Mouse (Mus musculus): ENCODE measurements at regions not wholly inside any gene's neighbourhood (a gene's known extent, or its start where the extent isn't known, plus 50 kb on each side); places are given as distances from the start of the nearest gene placed in this dataset.

DNA sequence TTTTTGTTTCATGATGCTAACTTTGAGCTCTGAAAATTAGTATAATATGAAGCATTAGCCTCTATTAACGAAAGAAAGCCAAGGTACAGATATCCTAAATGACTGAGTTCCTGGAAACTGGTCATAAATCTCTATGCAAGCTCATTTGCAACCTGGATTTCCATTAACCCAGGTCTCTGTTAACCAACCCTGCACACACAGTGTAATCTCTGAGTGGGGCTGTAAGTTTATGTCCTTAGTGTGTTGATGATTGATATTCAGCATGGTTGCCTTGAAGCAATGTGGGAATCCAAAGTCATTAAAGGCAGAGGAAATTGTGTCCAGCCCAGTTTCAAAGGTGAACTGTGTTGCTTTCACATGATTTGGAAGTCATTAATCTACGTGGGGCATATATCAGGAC lies 225.9 kb upstream of the Lcorl start:
- Histone ChIP-seq H3K27me3 (replicated peaks) (no peaks in the 10 kb centered on the region), H3K4me1 (no peaks in the 10 kb centered on the region)
- 77% methylated on average over 2 of the region's 2 CpGs for WGBS

DNA sequence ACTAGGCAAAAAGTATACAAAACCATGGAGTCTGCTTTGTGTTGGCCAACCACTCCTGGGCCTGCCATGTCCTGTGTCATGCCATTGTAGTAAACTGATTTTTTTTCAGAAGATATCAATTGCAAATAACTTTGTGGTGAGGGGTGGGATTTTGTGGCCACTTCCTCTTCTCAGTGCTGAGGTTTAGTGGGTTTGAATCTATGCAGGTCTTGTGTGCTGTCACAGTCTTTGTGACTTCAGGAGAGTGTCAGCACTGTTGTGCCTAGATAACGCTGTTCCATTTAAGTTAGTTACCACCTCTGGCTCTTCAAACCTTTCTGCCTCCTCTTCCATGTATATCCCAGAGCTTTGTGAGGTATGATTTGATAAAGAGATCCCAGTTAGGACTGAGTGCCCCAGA lies 216.3 kb upstream of the Lcorl start:
- Histone ChIP-seq H3K9me3 (replicated peaks) (no peaks in the 10 kb centered on the region), H3K4me3 (replicated peaks) (no peak overlapping the region), H3K4me2 (no peak overlapping the region), H3K9ac (replicated peaks) (no peak overlapping the region), H3K36me3 (no peaks in the 10 kb centered on the region), H3K27me3 (replicated peaks) (no peaks in the 10 kb centered on the region), H3K4me1 (no peaks in the 10 kb centered on the region), H3K27ac (replicated peaks) (no peak overlapping the region)
- no peak for ATAC-seq (ENCODE audit: low FRiP score)
- WGBS, result 94% methylated on average over 1 of the region's 1 CpGs

More for the DNA sequence above, 225.9 kb upstream of the Lcorl start:
- ATAC-seq (ENCODE audit: low FRiP score), result no peak
- Histone ChIP-seq H3K27ac (replicated peaks) (no peak overlapping the region), H3K4me3 (replicated peaks) (no peak overlapping the region), H3K36me3 (no peaks in the 10 kb centered on the region), H3K9me3 (replicated peaks) (no peaks in the 10 kb centered on the region), H3K4me2 (no peak overlapping the region), H3K9ac (replicated peaks) (no peak overlapping the region)

DNA sequence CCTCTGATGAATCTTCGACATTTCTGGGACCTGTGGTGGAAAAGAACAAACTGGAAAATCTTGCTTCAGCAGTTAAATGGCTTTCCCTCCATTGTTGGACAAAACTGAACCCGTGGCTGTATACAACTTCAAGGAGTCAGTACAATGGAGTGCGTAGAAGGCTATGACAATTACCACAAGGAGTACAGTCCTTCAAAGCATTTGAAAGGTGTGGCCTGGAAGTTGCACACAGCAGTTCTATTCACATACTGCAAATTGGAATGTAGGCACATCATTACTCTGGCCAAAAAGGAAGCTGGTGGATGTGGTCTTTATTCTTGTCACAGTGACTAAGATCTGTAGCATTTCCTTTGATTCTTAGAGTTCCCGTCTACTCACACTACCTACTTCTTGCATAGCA lies 215.7 kb upstream of the Lcorl start:
- Histone ChIP-seq H3K4me2 (no peak overlapping the region), H3K9me3 (replicated peaks) (no peaks in the 10 kb centered on the region), H3K27me3 (replicated peaks) (no peaks in the 10 kb centered on the region), H3K9ac (replicated peaks) (no peak overlapping the region), H3K27ac (replicated peaks) (no peak overlapping the region), H3K36me3 (no peaks in the 10 kb centered on the region), H3K4me3 (replicated peaks) (no peak overlapping the region), H3K4me1 (no peaks in the 10 kb centered on the region)
- no peak for ATAC-seq (ENCODE audit: low FRiP score)
- whole genome bisulfite sequencing, result 66% methylated on average over 4 of the region's 4 CpGs

DNA sequence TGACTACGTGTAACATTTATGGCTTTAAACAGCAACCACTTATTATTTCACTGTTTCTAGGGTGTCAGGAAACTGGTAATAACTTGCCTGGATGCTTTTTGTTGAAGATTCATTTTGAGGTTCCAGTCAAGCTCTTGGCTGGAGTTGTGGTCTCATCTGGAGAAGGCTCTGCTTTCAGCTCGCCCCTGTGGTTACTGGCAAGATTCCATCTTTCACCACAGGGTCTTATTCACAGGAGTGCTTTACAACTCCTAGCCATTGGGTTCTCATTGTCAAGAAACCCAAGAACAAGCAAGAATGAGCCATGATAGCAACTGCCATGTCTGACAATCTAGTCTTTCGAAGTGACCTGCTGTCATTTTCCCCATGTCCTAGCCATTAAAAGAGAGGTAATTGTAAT lies 202.5 kb upstream of the Lcorl start:
- no peak overlapping the region for H3K4me2 ChIP-seq
- H3K27me3 ChIP-seq (replicated peaks), result no peaks in the 10 kb centered on the region
- 79% methylated on average over 3 of the region's 3 CpGs for WGBS
- no peak overlapping the region for H3K9ac ChIP-seq (replicated peaks)
- H3K4me1 ChIP-seq, result no peaks in the 10 kb centered on the region
- no peaks in the 10 kb centered on the region for H3K36me3 ChIP-seq
- H3K4me3 ChIP-seq (replicated peaks), result no peak overlapping the region
- no peaks in the 10 kb centered on the region for H3K9me3 ChIP-seq (replicated peaks)
- ATAC-seq (ENCODE audit: low FRiP score), result no peak
- H3K27ac ChIP-seq (replicated peaks), result no peak overlapping the region

DNA sequence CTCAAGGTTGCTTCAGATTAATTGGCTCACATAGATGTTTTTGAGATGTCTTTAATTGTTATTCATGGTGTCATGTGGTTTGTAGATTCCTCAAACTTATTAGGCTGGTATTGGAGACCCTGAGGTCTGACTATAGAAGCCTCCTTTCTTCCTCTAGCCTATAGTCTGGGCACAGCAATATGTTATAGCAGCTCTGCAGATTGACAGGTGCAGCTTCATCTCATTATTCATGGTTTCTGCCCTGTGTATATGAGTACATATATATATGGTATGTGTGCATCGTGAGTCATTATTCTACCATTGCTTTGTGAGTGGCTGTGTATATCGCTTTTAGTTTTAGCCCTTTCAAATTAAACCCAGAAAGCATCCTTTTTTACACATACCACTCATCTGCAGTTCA lies 197.4 kb upstream of the Lcorl start:
- ATAC-seq (ENCODE audit: low FRiP score), result no peak
- WGBS, result 100% methylated on average over 2 of the region's 2 CpGs
- Histone ChIP-seq H3K4me2 (no peak overlapping the region), H3K27ac (replicated peaks) (no peak overlapping the region), H3K36me3 (no peaks in the 10 kb centered on the region), H3K4me3 (replicated peaks) (no peak overlapping the region), H3K27me3 (replicated peaks) (no peaks in the 10 kb centered on the region), H3K4me1 (peaks cover 5% of the 10 kb centered on the region; the same call in 1 of the 2 replicates), H3K9me3 (replicated peaks) (no peaks in the 10 kb centered on the region), H3K9ac (replicated peaks) (no peak overlapping the region)

DNA sequence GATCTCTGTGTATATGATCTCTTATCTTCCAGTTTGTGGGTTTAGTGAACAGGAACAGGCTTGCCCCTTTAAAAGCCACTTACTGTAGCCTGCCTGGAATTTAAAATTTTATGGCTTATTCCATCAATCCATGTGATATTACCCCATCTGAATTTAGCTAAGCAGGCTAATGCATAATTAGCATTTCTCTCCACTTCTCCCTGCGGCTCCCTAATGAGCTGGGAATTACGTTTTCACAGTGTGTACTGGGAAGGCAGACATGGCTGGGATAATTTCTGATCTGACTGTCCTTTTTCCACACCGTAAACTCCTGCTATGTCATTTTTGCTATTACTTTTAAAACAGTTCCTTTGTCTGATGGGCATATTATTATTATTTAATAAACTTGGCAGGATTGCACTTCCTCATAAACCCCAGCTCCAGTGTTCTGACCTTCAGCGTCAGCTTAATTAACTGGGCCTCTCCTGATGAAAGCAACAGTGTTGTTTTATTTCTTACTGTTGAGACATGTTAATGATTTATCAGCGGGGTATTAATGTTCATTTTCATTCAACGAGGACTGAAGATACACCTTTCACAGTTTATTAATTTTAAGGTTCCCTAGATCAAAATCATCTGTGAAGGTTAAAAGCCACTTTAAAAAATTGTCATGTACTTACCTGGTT lies 185.4 kb upstream of the Lcorl start:
- Histone ChIP-seq H3K9ac (replicated peaks) (no peak overlapping the region), H3K27ac (replicated peaks) (peak overlapping the region; percentile 28), H3K4me2 (no peak overlapping the region), H3K4me1 (peaks cover 9% of the 10 kb centered on the region), H3K36me3 (no peaks in the 10 kb centered on the region), H3K9me3 (replicated peaks) (no peaks in the 10 kb centered on the region), H3K27me3 (replicated peaks) (no peaks in the 10 kb centered on the region), H3K4me3 (replicated peaks) (no peak overlapping the region)
- ATAC-seq (ENCODE audit: low FRiP score), result peak; percentile 83
- WGBS, result 28% methylated on average over 6 of the region's 6 CpGs

DNA sequence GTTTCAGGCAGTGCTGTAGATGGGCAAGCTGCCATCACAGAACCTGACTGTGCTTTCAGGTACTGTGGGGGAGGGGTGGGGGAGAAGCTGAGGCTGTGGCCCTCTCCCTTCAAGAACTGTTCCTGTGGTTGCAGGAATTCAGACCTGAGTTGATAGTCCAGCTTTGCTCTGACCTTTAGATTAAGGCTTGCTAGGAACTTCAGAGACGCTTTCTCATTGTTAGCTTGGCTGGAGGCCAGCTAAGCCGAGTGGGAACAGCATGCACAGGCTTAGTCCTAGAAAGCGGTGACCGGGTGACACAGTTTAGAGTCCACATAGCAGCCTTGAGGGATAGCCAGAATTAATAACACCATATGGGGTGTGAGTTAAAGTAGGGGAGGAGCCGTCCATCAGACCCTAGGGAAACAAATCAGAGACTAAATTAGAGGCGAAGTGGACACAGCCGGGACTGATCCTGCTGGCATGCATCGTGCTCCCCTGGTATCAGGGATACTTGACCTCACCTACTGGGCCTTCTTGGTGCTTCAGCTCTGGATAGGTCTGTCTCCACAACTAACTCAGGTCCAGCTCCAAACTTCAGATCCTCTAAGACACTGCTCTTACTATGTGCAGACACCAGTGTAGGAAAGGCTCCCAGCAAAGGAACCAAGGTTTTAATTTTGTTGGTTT lies 175.7 kb upstream of the Lcorl start:
- no peak overlapping the region for H3K4me3 ChIP-seq (replicated peaks)
- no peak; the same call in 1 of the 2 replicates for ATAC-seq (ENCODE audit: low FRiP score)
- H3K9ac ChIP-seq (replicated peaks), result no peak overlapping the region
- H3K4me1 ChIP-seq, result peaks cover 7% of the 10 kb centered on the region; the same call in 1 of the 2 replicates
- no peaks in the 10 kb centered on the region for H3K36me3 ChIP-seq
- no peak overlapping the region for H3K4me2 ChIP-seq
- H3K27me3 ChIP-seq (replicated peaks), result no peaks in the 10 kb centered on the region
- H3K9me3 ChIP-seq (replicated peaks), result no peaks in the 10 kb centered on the region
- 43% methylated on average over 8 of the region's 8 CpGs for WGBS
- no peak overlapping the region for H3K27ac ChIP-seq (replicated peaks)

DNA sequence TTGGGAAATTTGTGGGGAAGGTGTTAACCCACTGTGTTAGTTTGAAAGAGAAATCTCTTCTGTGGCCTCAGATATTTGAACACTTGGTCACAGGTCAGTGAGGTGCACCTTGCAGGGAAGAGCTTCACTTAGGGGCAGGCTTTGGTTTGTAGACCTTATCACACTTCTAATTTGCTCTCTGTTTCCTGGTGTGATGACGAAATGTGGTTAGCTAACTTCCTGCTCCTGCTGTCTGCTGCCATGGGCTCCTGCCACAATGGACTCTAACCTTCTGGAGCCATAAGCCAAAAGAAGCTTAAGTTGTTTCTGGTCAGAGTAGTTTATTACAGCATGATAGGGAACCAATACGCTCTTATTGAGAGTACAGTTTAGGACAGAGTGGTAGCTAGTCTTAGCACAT lies 174.8 kb upstream of the Lcorl start:
- no peak for ATAC-seq (ENCODE audit: low FRiP score)
- H3K9me3 ChIP-seq (replicated peaks), result no peaks in the 10 kb centered on the region
- no peaks in the 10 kb centered on the region for H3K27me3 ChIP-seq (replicated peaks)
- H3K4me3 ChIP-seq (replicated peaks), result no peak overlapping the region
- peaks cover 7% of the 10 kb centered on the region; the same call in 1 of the 2 replicates for H3K4me1 ChIP-seq
- H3K4me2 ChIP-seq, result no peak overlapping the region
- no peaks in the 10 kb centered on the region for H3K36me3 ChIP-seq
- WGBS, result 87% methylated on average over 2 of the region's 2 CpGs
- no peak overlapping the region for H3K27ac ChIP-seq (replicated peaks)
- H3K9ac ChIP-seq (replicated peaks), result no peak overlapping the region

DNA sequence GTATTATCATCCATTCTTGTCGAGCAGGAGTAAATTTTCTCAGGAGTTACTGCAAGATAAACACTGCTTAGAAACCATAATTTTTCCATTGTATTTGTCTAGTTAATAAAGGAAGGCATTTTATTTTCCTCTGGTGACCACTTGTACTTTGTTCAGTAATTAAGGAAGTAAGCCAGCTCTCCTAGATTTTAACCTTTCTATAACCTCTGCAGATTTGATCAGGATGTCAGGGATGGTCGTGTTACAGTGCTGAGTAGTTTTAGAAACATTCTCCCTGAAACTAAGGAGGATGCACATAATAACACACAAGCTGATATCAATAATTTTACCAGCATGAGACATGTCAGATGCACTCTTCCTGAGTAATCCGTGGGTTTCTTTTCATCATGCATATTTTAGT lies 166.7 kb upstream of the Lcorl start:
- Histone ChIP-seq H3K27me3 (replicated peaks) (no peaks in the 10 kb centered on the region), H3K9me3 (replicated peaks) (no peaks in the 10 kb centered on the region), H3K4me3 (replicated peaks) (no peak overlapping the region), H3K4me2 (no peak overlapping the region), H3K27ac (replicated peaks) (no peak overlapping the region), H3K4me1 (peaks cover 4% of the 10 kb centered on the region; the same call in 1 of the 2 replicates), H3K9ac (replicated peaks) (no peak overlapping the region), H3K36me3 (no peaks in the 10 kb centered on the region)
- 22% methylated on average over 3 of the region's 3 CpGs for WGBS
- peak; percentile 51 for ATAC-seq (ENCODE audit: low FRiP score)

DNA sequence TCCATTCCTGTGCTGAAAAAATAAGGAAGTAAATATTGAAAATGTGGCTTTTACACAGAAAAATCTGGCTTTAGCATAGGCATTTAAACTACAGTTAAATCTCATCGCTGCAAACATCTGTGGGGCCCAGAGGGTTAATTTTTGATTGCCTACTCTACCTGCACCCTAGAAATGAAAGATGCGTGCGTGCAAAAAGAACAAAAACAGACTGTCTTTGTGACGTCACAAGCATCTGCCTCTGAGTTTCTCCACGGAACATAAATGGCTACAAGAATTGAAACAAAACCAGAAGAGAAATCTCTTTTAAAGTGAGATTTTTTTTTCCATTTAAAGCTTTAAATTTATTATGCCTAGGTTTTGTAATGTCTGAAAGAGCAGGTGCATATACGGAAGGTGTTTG lies 166.0 kb upstream of the Lcorl start:
- no peaks in the 10 kb centered on the region for H3K36me3 ChIP-seq
- H3K4me1 ChIP-seq, result peaks cover 4% of the 10 kb centered on the region; the same call in 1 of the 2 replicates
- no peaks in the 10 kb centered on the region for H3K9me3 ChIP-seq (replicated peaks)
- ATAC-seq (ENCODE audit: low FRiP score), result 0 out of 2 replicates have a peak, but pooled peaks have one; percentile 60
- no peak overlapping the region for H3K4me3 ChIP-seq (replicated peaks)
- peak overlapping the region; percentile 20; the same call in 1 of the 2 replicates for H3K27ac ChIP-seq (replicated peaks)
- no peak overlapping the region for H3K9ac ChIP-seq (replicated peaks)
- H3K4me2 ChIP-seq, result peak overlapping the region; percentile 38
- no peaks in the 10 kb centered on the region for H3K27me3 ChIP-seq (replicated peaks)
- WGBS, result 29% methylated on average over 6 of the region's 6 CpGs

DNA sequence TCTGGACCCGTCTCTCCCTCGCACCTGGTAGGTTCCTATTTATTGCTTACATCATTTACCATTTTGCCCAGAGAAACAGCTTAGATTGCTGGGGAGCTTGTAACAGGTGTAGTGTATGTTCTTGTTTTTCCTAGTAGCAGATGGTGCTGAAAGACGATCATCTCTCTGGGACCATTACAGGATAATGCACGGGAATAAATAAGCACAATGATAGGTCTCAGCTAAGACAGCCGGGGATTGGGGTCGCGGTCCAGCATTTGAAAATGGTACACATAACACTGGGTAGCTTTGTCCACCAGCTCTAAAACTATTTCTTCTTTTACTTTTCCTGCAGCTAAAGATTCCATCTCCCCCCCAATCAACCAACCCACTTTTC lies 164.6 kb upstream of the Lcorl start:
- Histone ChIP-seq H3K27me3 (replicated peaks) (no peaks in the 10 kb centered on the region), H3K4me3 (replicated peaks) (no peak overlapping the region), H3K9ac (replicated peaks) (no peak overlapping the region), H3K4me2 (no peak overlapping the region), H3K27ac (replicated peaks) (no peak overlapping the region), H3K36me3 (no peaks in the 10 kb centered on the region), H3K4me1 (peaks cover 4% of the 10 kb centered on the region; the same call in 1 of the 2 replicates), H3K9me3 (replicated peaks) (no peaks in the 10 kb centered on the region)
- 0 out of 2 replicates have a peak, but pooled peaks have one; percentile 38 for ATAC-seq (ENCODE audit: low FRiP score)
- WGBS, result 43% methylated on average over 7 of the region's 7 CpGs

DNA sequence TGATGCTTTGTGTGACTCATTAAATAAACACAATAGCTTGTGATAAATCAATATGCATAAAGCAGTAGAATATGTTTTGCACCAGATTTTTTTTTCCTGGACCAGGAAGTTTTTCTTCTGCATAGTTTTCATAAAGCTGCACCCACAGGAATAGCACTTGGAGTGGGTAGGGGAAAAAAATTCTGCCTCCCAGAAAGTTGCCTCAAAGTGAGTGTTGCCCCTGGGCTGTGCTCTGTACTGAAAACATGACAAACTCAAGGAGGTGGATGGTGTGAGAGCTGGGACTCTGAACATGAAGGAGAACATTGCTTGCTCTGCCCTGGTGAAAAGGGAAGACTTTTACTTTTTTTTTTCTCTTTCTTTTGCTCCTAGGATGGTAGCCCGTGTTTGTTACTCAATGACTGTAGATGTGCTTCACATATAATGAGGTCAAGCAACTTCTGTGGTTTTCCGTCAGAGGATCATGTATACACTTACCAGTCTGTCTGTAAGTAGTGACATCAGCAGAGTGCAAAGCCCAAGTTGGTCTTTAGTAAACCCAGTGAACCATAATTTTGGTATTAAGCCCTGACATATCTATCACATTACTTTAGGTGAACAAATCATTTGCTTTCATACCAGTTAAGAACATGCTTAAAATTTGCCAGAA lies 164.1 kb upstream of the Lcorl start:
- ATAC-seq (ENCODE audit: low FRiP score), result no peak

More for the DNA sequence above, 164.1 kb upstream of the Lcorl start:
- WGBS, result 49% methylated on average over 2 of the region's 2 CpGs
- Histone ChIP-seq H3K36me3 (no peaks in the 10 kb centered on the region), H3K27me3 (replicated peaks) (no peaks in the 10 kb centered on the region), H3K27ac (replicated peaks) (no peak overlapping the region), H3K4me2 (no peak overlapping the region), H3K9me3 (replicated peaks) (no peaks in the 10 kb centered on the region), H3K4me3 (replicated peaks) (no peak overlapping the region), H3K4me1 (peaks cover 4% of the 10 kb centered on the region; the same call in 1 of the 2 replicates), H3K9ac (replicated peaks) (no peak overlapping the region)
